Mouse (Mus musculus) mesoderm, embryonic 11.5 days (tissue): ENCODE results near the gene Xrcc6.

Source experiments
- DNase-seq: peaks from one replicate; pipeline ENCODE4 v3.0.0-alpha.2; 2012; ENCODE audit warnings: low read depth, low spot score

Gene Xrcc6

DNA sequence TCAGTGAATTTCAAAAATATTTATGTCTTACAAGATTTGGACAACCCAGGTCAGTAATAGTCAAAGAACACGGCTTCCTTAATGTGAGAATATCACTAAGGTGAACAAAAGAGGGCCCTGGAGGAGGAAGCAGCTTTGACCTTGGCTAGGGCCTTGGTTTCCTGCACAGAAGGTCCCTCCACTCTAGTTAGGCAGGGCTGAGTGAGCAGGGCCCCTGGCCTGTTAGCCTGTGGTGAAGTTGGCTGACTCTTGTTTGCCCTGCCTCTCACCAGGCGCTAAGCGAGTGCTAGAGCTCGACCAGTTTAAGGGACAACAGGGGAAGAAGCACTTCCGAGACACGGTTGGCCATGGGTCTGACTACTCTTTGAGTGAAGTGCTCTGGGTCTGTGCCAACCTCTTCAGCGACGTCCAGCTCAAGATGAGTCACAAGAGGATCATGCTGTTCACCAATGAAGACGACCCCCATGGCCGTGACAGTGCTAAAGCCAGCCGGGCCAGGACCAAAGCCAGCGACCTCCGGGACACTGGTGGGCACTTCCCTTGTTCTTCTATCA is 35.0 kb downstream of the Xrcc6 start:
- DNase-seq = no peak

DNA sequence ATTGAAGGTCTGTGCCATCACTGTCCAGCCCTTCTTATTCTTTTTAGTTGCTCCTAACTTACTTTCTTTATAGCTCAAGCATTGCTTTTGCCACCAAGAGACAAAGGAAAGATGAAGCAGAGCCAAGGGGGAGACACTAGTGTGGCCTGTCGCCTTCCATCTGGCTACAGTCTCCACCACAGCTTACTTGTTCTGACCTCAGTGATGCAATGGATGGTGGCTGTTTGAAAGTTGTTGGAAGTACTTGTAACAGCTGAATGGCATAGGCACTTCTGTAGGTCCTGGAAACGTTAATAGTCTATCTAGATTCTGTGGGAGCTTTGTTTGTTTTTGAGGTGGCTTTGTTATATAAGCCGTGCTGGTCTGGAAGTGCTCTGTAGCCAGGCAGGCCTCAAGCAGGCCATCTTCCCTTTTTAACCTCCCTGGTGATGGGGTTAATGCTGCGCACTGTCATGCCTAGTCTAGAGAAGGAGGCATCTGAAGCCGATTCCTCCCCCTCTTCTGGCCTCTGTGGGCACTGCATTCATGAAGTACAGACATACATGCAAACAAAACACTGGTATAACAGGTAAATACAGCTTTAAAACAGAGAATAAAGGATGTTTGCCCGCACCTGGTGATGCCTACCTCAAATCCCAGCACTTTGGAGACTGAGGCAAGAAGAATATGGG is 36.5 kb downstream of the Xrcc6 start:
- no peak for DNase-seq

DNA sequence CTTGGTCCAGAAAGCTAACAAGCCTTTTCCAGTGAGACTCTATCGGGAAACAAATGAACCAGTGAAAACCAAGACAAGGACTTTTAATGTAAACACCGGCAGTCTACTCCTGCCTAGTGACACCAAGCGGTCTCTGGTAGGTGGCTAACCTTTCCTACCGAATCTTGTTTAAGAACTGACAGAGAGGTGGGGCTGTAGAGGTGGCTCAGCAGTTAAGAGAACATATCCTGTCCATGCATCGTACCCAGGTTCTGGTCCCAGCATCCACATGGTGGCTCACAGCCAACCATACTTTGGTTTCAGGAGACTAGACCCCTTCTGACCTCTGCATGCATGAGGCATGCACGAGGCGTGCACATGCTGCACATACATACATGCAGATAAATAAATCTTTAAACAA is 39.6 kb downstream of the Xrcc6 start:
- no peak for DNase-seq

DNA sequence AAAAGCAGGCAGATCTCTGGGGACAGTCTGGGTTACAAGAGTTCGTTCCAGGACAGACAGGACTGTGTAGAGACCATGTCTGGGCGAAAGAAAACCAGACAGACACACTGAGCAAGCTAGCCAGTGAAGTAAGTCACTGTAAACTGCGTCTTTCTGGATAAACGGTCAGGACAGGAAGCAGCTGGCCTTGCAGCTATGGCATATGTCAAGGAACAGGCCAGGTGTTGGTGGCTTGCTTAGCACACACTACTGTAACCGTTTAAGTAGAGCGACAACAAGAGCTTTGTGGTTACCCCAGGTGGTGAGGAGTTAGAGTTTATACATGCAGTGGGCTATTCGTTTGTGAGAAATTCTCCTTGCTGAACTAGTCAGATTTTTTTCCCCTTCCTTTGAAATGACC is 40.1 kb downstream of the Xrcc6 start:
- no peak for DNase-seq

DNA sequence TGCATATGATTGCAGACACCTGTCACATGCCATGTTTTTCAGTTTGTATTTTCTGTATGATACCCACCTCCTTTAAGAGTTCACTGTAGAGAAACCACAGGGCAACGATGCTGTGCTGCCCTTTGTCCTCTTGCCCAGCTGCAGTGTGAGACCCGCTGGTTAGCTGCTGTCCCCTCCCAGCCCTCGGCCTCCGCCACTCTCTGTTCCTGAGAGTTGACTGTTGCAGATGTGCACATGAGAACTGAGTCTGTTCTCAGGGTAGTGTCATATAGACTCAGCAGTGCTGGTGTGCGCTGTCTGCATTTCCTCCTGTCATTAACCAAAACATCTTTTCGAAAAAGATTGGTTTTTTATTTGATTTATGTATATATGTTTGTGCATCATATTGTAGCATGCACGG is 44.8 kb downstream of the Xrcc6 start:
- no peak for DNase-seq

DNA sequence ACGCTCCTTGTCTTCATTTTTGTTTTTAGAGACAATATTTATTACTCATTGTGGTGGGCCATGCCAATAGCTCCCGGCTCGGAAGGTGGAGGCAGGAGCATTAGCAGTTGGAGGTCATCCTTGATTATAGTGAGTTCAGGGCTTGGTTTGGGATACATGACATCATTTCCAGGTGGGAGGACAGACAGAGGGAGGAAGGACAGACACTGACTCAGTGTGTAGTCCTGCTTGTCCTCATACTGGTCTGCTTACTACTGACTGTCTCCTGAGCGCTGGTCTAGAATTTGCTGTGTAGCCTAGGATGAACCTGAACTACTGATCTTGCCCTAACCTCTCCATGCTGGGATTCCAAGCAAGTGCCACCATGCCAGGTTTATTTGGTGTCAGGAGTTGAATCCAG is 46.1 kb downstream of the Xrcc6 start, which contains the start of gene Desi1:
Desi1 (minus strand) TSS at position 101 of the 400 bp plus-strand sequence.
- no peak for DNase-seq

DNA sequence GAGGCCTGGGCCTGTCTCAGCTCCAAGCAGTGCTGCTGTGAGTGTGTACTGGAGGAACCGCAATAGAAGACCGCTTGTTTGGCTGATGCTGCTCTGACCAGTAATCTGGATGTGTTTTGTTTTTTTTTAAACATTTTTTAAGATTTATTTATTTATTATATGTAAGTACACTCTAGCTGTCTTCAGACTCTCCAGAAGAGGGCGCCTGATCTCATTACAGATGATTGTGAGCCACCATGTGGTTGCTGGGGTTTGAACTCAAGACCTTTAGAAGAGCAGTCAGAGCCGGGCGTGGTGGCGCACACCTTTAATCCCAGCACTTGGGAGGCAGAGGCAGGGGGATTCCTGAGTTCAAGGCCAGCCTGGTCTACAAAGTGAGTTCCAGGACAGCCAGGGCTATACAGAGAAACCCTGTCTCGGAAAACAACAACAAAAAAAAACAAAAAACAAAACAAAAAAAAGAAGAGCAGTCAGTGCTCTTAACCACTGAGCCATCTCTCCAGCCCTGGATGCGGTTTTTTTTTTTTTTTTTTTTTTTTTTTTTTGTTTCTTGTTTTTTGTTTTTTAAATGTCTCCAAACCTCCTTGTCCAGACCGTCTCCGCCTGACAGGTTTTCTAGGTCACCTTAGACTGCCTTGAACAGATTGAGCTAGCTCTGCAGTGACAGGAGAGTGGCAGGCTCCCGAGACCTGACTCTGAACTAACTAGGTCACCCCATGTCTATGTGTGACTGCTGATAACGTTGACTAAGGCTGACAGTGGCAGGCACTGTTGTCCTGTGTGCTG is 48.5 kb downstream of the Xrcc6 start:
- no peak for DNase-seq

DNA sequence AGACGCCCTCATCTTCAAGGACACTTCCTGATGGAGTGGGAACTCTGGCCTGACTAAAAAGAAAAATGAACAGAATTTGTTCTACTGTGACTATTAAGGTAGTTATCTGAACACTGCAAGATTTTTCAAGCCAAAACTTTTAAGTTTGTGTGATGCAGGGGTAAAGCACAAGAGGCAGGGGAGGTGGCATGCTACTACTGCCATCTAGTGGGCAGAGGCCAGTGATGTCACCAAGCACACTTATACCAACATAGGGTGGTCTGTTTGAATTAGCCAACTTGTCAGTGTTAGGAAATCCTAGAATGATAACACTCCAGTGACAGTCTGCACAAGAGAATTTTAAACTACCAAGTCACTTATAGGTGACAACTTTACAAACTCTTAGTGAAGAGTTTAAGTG is 53.0 kb downstream of the Xrcc6 start:
- DNase-seq = peak; percentile 66

DNA sequence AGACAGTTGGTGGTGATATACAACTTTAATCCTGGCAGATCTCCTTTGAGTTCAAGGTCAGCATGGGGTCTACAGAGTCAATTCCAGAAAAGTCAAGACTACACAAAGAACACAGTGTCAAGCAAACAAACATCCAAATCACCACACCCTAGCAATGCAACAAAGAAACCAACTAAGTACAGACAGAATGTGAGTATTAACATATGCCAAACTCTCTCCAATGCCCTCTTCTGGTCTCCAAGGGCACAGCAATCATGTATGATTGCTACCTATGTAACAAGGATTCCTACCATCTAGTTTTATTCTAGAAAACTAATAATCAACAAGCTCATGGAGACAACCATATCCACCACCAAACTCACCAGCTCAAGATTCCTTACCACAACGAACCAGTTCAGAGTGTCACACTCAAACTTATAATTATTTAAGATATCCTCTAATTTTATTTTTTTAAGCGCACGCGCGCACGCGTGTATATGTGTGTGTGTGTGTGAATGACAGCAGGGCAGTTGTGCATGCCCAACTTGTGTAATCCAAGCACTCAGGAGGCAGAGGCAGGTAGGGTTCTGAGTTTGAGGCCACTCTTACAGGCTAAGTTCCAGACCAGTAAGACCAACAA is 56.6 kb downstream of the Xrcc6 start:
- DNase-seq = no peak

DNA sequence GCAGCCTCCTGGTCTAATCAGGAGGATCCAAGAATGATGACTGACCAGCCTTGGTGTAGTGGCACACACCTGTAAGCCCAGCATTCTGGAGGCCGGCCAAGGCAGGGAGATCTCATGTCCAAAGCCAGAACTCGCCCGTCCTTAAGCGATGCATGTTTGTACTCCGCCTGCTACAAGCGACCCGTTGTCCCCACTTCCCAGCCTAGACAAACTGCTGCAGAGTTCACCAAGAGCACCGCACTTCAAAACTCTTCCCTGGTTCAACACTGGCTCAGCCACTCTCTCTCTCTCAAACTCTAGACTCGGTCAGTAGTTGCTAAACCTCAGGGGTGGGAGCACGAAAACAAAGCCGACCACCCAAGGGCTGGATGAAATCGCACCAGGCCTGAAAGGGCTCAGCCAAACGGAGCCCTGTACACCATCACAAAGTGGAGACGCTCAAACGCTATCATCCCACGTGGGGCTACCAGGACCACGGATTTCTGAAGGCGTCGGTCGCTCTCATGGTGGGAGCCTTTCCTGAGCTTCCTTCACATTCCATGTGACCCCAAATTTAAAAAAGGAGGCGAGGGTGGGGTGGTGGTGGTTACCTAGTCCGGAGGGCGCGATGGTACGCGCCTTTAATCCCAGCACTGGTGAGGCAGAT is 58.7 kb downstream of the Xrcc6 start:
- DNase-seq = no peak

DNA sequence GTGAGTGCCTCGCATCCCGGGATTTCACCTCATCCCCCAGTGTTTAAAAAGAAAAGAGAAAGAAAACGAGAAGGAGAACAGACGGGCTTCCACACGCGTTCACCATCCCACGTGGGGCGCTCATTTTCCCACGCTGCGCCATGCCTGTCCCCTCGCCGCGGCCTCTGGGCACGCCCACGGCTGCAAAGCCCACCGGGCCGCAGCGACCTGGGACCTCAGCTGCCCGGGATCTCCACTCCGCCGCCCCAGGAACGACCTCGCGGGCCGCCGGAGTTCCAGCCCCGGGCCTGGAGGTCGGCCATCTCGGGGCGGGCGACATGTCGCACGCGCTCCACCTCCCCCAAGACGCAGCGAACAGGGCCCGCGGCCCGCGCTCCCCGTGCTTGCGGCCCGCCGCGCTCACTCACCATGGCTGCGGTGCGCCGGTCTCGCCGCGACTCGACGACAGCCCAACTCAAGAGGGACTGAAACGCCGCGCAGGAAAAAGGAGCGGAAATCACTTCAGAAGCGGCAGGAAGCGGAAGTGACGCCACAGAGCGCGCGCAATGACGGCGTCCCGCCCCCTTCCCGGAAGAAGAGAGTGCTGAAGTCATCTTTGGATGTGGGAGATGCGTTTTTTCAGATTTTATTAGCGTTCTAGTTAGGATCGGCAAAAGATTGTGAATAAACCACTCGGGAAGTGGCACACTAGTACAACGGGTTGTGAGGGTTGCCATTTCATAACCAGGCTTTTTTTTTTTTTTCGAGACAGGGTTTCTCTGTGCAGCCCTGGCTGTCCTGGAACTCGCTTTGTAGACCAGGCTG is 59.6 kb downstream of the Xrcc6 start, which contains the start of gene Snu13:
Snu13 (minus strand) TSS at position 519 of the 804 bp plus-strand sequence.
- DNase-seq = peak; percentile 87

DNA sequence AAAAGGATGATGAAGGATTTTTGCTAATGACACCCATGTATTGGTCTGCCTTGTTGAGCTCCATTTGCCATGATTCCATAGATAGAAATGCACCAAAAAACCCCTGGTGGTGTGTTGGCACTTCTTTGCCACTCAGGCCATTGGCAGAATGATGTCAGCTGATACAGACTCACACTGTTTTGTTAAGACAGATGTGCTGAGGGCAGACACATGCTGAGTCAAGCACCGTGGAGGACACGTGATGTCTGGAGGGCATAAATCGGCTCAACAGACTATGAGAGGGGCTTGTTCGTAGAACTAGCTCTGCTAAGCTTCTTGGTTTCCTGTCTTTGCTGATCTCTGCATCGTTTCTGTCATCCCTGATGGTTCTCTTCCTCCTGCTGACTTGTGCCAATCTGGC is 64.9 kb downstream of the Xrcc6 start:
- no peak for DNase-seq

DNA sequence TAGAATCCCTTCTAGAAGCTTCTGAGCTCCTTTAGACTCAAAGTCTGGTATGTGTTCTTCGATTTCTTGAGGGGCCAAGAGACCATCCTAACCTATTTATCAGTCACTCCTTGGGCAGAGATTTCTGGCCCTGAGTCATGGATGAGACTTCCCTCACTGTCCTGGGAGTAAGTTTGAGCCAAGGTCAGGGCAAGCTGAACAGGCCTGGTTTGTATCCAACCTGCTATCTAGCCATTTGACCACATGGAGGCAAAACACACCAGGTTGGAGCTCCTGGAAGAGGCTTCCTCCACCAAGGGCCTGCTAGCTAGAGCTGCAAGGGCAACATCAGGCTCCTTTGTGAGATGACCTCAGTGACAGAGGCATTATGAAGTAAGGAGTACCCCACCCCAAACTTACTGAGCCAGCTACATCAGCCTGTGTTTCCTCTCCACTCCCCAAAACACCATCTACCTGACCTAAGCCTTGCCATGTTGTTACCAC is 71.1 kb downstream of the Xrcc6 start, which contains the start of gene 4930407I10Rik:
4930407I10Rik (plus strand) TSS at position 433 of the 483 bp plus-strand sequence.
- no peak for DNase-seq

DNA sequence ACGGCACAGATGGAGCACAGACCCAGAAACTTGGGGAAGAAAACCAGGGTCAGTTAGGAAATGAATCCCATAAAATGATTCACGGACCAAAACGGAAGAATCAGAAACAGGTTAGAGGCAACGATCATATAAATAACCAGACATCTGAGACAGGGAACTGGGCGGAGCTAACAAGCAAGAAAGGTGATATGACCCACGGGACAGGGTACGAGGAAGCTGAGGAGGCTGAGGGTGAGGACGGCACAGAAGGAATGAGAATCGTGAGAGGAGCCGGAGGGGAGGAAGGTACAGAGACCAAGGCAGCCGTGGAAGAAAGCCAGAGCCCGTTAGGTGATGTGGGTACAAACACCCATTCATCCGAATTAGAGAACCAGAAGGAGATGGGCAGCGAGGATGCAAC is 76.3 kb downstream of the Xrcc6 start:
- DNase-seq = no peak

DNA sequence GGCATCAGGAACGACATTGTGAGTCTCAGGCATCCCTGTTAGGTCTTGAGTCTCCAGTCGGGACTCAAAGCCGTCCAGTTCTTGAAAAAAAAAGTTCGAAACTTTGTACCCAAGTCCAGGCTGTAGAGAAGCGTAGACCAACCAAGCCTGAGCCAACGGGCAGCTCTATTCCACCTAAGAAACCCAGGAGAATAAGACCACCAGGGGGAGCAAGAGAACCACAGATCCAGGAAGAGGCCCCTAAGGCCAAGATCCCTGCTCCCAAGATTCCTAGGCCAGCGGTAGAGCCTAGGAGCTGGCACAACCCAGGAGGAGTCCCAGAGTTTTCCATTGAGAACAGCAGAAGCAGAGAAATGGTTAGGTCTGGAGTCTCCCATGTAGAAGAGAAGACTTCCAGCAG is 77.9 kb downstream of the Xrcc6 start:
- DNase-seq = peak; percentile 91

DNA sequence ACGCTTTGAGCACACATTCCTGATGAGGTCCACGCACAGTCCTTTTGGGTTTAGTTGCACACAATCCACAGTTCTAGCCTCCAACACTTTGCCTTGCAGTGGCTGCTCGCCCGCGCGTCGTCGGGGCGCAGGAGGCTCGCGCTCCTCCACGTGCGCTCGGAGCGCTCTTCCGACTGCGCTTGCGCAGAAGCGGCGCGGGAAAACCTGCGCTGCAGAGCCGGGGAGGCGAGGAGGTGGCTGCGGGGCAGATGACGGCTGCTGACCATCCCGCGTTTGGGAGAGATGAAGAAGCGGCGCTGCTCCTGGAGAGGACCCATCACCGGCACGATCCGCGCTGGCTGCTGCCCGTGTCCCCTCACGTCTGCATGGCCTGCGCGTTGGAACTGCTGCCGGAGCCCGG is 82.3 kb downstream of the Xrcc6 start, which contains the start of gene Mei1:
Mei1 (plus strand) TSS at position 99 of the 400 bp plus-strand sequence.
- peak; percentile 37 for DNase-seq

DNA sequence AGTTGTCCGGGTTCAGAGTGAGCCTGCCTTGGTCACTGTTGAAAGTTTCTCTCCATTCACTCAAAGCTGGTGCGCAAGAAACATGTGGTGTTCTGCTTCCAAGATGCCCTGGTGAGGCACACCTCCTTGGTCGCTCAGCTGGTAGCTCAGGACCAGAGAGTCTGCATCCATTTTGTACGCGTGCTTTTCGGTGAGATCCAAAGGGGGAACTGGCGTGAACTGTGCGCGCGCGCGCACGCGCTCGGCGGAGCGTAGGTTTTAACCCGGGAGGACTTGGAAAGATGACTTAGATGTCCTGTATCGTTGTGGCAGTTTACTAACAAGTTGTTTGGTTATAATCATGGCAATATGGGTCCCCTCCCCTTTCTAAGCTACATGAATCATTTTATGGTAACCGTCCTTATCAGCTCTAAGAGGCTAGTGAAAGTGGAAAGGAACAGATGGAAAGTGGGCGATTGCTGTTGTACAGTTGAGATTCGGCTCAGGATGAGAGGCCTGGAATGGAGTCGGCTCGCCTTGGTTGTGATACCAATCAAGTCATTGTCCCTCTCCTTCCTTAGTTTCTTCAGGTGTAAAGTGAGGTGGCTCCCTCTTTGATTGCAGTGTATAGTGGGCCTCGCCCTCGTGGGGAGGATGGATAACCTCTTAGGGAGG is 84.3 kb downstream of the Xrcc6 start:
- DNase-seq = no peak

DNA sequence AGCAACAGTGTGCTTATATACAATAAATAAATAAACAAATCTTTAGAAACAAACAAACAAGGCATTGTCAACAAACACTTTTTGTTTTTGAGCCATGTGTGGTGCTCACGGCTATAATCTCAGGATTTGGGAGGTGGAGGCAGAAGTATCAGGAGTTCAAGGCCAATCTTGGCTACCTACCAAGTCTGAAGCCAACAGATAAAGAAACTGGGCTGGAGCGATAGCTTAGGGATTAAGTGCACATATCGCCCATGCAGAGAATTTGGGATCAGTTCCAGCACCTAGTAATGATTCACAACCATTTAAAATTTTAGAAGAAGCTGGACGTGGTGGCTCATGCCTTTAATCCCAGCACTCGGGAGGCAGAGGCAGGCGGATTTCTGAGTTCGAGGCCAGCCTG is 85.9 kb downstream of the Xrcc6 start:
- DNase-seq = no peak

DNA sequence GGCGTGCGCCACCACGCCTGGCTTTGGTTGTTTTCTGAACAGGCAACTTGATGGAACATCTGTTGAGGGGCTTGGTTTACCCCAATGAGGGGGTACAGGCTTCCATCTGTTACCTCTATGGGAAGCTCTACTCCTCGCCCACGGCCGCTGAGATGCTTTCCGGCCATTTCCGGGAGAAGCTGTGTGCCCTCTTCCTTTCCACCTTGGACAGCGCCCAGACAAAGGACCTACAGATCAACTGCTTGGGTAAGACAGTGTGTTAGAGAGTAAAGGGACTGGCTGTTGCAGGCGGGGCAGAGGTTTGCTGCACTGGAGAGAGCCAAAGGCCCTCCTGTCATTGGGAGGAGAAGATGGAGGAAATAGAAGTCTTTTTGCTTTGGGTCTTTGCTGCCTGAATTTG is 92.2 kb downstream of the Xrcc6 start:
- DNase-seq = peak; percentile 39

DNA sequence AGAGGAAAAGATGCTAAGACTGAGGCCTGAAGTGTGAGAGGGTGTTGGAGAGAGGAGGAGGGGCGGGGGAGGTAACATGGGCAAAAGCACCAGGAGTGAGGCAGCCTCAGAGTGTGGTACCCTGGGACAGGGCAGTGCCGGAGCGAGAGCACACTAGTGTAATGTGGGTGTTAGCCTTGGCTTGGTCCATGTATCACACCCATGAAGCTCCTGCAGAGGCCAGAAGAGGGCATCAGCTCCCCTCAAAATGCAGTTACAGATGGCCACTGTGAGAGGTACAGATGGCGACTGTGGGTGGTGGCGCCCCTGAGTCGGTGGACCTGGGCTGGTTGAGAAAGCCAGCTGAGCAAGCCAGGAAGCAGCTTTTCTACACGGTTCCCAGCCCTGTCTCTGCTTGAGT is 93.5 kb downstream of the Xrcc6 start:
- DNase-seq = peak; percentile 10
